12 mouse cellular contexts compared by ENCODE assay signal in the genomic region with DNA sequence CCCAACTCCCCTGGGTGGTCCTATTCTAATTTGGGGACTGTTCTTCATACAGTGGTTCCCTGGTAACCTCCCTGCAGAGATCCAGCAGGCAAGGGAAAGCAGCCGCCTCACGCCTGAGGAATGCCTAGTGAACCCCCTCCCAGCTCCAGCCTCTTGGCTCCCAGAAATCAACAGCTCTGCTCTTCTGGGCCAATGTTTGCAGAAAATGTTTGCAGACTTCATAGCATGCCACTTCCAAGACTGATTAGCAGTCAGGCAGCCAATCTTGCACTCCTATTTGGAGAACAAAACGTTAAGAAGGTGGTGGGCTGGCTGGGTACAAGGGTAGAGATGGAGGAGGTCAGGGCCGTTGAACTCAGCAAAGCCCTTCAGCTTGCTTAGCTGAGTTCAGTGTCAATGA.
DNase-seq lines count a peak whose midpoint lies in the region; ATAC-seq lines count a peak whose summit lies in the region.
"Had no signal": no experiment of that assay in that cellular context is flagged by ENCODE, and none has a peak within 500 bp of the region (broad histone marks: within the 10 kb centered on the region; RNA-seq: fewer than 3 reads in every experiment).

No protein-coding gene starts in this region.

- H3K4me3 ChIP-seq in heart, embryonic 11.5 days (ENCODE audit: low read depth, low read length): no peak overlapping the region
- no peak overlapping the region for H3K4me3 ChIP-seq in embryonic facial prominence, embryonic 12.5 days
- H3K4me3 ChIP-seq in limb, embryonic 10.5 days: no peak overlapping the region
- H3K4me3 ChIP-seq in midbrain, embryonic 10.5 days: no peak overlapping the region
- no peak overlapping the region for H3K4me3 ChIP-seq in kidney, embryonic 15.5 days (replicated peaks)
- H3K4me3 ChIP-seq: layer of hippocampus, adult 2 months had no signal

- ATAC-seq in heart, embryonic 11.5 days (replicated peaks; ENCODE audit: insufficient number of reproducible peaks, low FRiP score, low TSS enrichment): no peak
- no peak for ATAC-seq in embryonic facial prominence, embryonic 12.5 days (ENCODE audit: insufficient number of reproducible peaks, insufficient read depth, low FRiP score, low TSS enrichment)
- ATAC-seq in kidney, embryonic 15.5 days (replicated peaks; ENCODE audit: low FRiP score): no peak
- ATAC-seq: forebrain, postnatal 0 days had no signal

- H3K4me2 ChIP-seq in heart, embryonic 11.5 days: no peak overlapping the region
- H3K4me2 ChIP-seq in embryonic facial prominence, embryonic 12.5 days (replicated peaks): no peak overlapping the region
- no peak overlapping the region for H3K4me2 ChIP-seq in kidney, embryonic 15.5 days

- no peak for DNase-seq in heart, postnatal 36 days
- no peak for DNase-seq in limb, embryonic 10.5 days (ENCODE audit: low spot score)
- peak; percentile 49 for DNase-seq in lung, postnatal 36 days
- DNase-seq in layer of hippocampus, adult 18-20 months (ENCODE audit: low spot score in 2 of 2): no peak
- no peak for DNase-seq in midbrain, embryonic 10.5 days (ENCODE audit: low spot score)
- DNase-seq: cerebellum, postnatal 25 days; forebrain, postnatal 0 days had no signal

- H3K9ac ChIP-seq in heart, embryonic 11.5 days (ENCODE audit: low read depth, low read length): no peak overlapping the region
- no peak overlapping the region for H3K9ac ChIP-seq in embryonic facial prominence, embryonic 12.5 days
- H3K9ac ChIP-seq in kidney, embryonic 15.5 days: no peak overlapping the region
- H3K9ac ChIP-seq: forebrain, postnatal 0 days; liver, embryonic 14.5 days had no signal

- H3K4me1 ChIP-seq in heart, embryonic 11.5 days (ENCODE audit: control insufficient read depth, insufficient read depth, low read length): peaks cover 9% of the 10 kb centered on the region
- H3K4me1 ChIP-seq in embryonic facial prominence, embryonic 12.5 days: no peaks in the 10 kb centered on the region; the same call in 1 of the 2 replicates
- peaks cover 33% of the 10 kb centered on the region for H3K4me1 ChIP-seq in limb, embryonic 10.5 days
- peaks cover 24% of the 10 kb centered on the region for H3K4me1 ChIP-seq in midbrain, embryonic 10.5 days
- H3K4me1 ChIP-seq in kidney, embryonic 15.5 days: peaks cover 10% of the 10 kb centered on the region

- WGBS in heart, embryonic 11.5 days (ENCODE audit: insufficient replicate concordance): 39% methylated on average over 4 of the region's 4 CpGs
- WGBS in embryonic facial prominence, embryonic 12.5 days: 40% methylated on average over 4 of the region's 4 CpGs
- WGBS in limb, embryonic 10.5 days: 24% methylated on average over 4 of the region's 4 CpGs
- 55% methylated on average over 4 of the region's 4 CpGs for WGBS in midbrain, embryonic 10.5 days
- WGBS in kidney, embryonic 15.5 days: 57% methylated on average over 4 of the region's 4 CpGs

- H3K27me3 ChIP-seq in heart, embryonic 11.5 days (ENCODE audit: control insufficient read depth, insufficient read depth, low read length): no peaks in the 10 kb centered on the region
- H3K27me3 ChIP-seq in embryonic facial prominence, embryonic 12.5 days: no peaks in the 10 kb centered on the region
- peaks cover 56% of the 10 kb centered on the region for H3K27me3 ChIP-seq in limb, embryonic 10.5 days (ENCODE audit: low read depth, poor library complexity, severe bottlenecking)
- H3K27me3 ChIP-seq in midbrain, embryonic 10.5 days (ENCODE audit: low read depth, poor library complexity, severe bottlenecking): peaks cover 24% of the 10 kb centered on the region
- peaks cover 3% of the 10 kb centered on the region; the same call in 1 of the 2 replicates for H3K27me3 ChIP-seq in kidney, embryonic 15.5 days

- intact Hi-C loops in heart, postnatal 36 days (cut with DNase I): no loop called here

- H3K36me3 ChIP-seq in heart, embryonic 11.5 days (ENCODE audit: control insufficient read depth, insufficient read depth, low read length): no peaks in the 10 kb centered on the region
- no peaks in the 10 kb centered on the region for H3K36me3 ChIP-seq in embryonic facial prominence, embryonic 12.5 days
- no peaks in the 10 kb centered on the region for H3K36me3 ChIP-seq in limb, embryonic 10.5 days
- no peaks in the 10 kb centered on the region for H3K36me3 ChIP-seq in midbrain, embryonic 10.5 days
- no peaks in the 10 kb centered on the region for H3K36me3 ChIP-seq in kidney, embryonic 15.5 days

- no peaks in the 10 kb centered on the region for H3K9me3 ChIP-seq in heart, embryonic 11.5 days (replicated peaks; ENCODE audit: control insufficient read depth, low read length)
- no peaks in the 10 kb centered on the region for H3K9me3 ChIP-seq in embryonic facial prominence, embryonic 12.5 days
- no peaks in the 10 kb centered on the region for H3K9me3 ChIP-seq in limb, embryonic 10.5 days (replicated peaks)
- H3K9me3 ChIP-seq in midbrain, embryonic 10.5 days (replicated peaks): no peaks in the 10 kb centered on the region
- no peaks in the 10 kb centered on the region for H3K9me3 ChIP-seq in kidney, embryonic 15.5 days (replicated peaks)

- H3K27ac ChIP-seq in heart, embryonic 11.5 days (ENCODE audit: low read depth, low read length): peak overlapping the region; percentile 37; the same call in 1 of the 2 replicates
- 0 out of 2 replicates have a peak overlapping the region, but pooled peaks have one; percentile 30 for H3K27ac ChIP-seq in embryonic facial prominence, embryonic 12.5 days
- H3K27ac ChIP-seq in limb, embryonic 10.5 days: peak overlapping the region; percentile 71
- H3K27ac ChIP-seq in midbrain, embryonic 10.5 days (replicated peaks): no peak overlapping the region
- no peak overlapping the region for H3K27ac ChIP-seq in kidney, embryonic 15.5 days
- H3K27ac ChIP-seq: layer of hippocampus, adult 2 months; liver, embryonic 14.5 days had no signal

Comparison
In these comparisons a context has a peak if more than half of its experiments do, and no peak if none do; other contexts are left out.
1. H3K27ac ChIP-seq: peak in heart, embryonic 11.5 days (single experiment), embryonic facial prominence, embryonic 12.5 days (single experiment) and limb, embryonic 10.5 days (single experiment); none in midbrain, embryonic 10.5 days (single experiment) and kidney, embryonic 15.5 days (single experiment).